Mouse (Mus musculus): Measurements from ENCODE around the gene Ehd4.

Ehd4 gene

DNA sequence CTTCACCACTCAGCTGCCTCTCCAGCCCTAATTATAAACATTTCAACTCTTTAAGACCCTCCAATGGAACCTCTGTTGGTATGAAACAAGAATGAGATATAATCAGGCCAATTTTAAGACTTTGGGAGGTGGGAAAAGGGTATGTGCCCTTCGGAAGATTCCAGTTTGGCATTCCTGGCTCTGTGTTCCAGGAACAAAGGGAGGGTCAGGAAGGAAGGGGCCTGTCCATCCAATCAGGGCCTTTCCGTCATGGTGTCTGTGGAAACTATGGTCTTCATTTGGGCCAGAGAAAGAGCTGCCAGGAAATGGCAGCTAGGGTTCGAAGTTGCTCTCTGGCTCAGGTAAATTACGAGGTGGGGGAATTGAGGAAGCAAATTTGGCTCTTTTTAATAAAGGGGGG lies 46.3 kb downstream of the Ehd4 start:
- no peak for DNase-seq (ENCODE audit: low read depth, low spot score)

DNA sequence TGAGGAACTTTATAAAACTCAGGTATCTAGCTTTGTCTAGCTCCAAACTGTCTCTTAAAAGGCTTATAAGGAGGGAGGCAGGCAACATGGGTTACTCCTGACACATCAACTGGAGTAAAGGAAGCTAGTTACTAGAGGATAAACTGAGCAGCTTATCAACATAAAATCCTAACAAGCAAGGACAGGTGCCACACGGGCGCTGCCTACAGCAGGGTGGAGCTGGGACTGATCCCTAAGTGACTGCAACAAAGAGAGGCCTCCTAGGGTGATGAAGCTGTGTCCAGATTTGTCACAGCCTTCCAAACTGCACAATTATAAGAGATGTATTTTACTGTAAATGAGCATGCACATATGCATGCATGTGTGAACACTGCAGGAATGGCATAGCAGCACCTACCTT lies 47.0 kb downstream of the Ehd4 start:
- DNase-seq (ENCODE audit: low read depth, low spot score): no peak

DNA sequence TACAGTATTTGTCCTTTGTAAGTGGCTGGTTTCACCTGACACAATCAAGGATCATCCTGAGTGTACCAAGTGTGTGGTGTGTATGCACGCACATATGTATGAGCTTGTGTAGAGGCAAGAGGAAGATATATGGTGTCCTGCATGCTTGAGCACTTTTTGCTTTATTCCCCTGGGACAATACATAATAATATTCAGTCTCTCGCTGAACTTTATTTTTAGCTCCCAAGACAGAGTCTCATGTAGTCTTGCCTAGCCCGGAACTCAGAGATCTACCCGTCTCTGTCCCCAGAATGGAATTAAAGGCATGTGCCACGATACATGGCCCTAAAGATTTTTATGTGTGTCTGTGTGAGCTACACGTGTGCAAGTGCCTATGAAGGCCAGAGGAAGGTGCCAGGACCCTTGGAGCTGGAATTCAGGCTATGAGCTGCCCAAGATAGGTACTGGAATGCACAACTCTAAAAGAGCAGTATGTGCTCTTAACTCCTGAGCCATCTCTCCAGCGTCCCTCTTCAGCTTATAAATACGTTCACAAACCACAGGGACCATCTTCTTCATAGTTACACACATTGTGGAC lies 47.9 kb downstream of the Ehd4 start:
- no peak for DNase-seq (ENCODE audit: low read depth, low spot score)

DNA sequence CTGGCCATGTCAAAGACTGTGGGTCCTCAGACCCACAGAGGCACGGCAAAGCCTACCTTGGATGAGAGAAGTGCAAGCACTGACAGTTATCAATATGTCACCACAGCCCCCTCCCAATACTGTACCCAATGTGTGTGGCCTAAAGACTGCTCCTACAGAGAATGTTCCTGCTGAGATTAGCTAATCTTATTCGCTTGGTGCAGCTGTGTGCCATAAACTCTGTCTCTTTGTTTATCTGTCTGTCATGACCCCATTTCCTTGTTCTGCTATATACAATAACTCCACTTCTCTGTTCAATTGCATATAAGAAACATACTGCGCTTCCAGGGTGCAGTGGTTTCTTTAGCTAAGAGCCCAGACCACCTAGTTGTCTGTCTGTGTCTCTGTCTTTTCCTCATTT lies 48.5 kb downstream of the Ehd4 start:
- DNase-seq (ENCODE audit: low read depth, low spot score): no peak

DNA sequence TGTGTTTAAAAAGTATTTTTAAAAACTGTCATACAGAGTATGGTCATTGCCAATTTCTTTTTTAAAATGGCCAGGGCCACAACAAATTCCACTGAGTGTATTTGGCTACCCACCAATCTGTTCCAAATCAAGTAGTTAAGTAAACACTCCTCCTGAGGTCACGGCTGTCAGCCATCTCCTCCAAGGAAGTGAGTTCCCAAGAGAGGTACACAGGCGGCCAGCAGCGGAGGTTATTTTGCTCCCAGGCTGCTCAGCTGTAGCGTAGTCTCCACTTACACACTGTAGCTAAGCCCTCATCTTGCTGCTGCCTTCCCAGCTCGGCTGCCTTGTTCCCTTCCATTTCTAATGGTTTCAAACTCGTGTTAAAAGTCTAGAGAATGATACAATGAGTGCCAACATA lies 51.5 kb downstream of the Ehd4 start:
- DNase-seq (ENCODE audit: low read depth, low spot score): no peak

DNA sequence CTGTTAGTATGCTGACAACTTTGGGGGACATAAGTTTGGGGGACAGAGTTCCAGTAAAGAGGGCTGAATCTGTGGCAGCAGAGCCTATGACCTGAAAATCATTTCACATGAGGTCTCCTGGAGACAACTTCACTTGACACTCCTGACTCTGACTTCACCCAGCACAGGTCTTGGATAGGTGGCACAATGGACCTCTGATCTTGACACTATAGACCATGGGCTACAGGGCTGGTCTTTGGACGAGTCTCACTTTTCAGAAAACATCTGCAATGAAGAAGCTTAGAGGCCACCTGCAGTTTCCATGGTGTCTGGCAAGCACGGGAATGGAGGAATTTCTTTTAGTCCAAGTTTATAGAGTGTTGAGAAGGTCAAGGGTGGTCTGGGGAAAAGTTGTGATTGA lies 52.0 kb downstream of the Ehd4 start:
- no peak for DNase-seq (ENCODE audit: low read depth, low spot score)

DNA sequence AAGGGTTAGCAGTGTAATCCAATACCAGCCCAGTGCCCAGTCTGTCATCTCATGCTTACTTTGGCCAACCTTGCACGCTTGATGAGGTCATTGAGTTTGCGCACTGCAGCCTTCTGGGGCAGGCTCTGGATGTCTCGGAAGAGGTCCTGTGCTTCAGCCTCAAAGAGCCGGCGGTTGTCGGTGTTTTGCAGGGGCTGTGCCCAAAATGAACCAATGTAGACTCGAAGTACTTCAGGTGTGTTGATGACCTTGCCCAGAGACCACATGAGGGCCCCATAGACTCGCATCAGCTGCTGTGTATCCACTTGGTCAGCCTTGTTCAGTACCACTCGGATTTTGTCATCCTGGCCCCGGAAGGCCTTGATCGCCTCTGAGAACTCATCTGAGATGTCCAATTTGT lies 52.4 kb downstream of the Ehd4 start:
- DNase-seq (ENCODE audit: low read depth, low spot score): no peak

DNA sequence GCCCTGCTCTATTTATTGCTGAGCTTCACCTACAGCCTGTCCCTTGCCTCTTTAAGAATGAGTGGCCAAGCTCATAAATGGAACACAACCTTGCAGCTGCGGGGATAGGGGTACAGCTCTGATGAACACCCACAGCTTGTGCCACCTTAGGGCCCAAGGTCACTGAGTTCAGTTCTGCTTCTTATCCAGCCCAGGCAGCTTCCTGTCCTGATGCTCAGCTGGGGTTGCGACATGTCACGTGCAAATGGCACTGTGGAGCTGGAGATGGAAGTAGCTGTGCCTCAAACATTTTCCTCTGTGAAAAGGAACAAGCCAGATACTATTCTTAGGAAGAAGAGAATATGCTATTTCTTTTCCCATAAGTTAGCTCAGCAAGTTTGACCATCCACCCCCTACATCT lies 54.5 kb downstream of the Ehd4 start:
- DNase-seq (ENCODE audit: low read depth, low spot score): no peak

DNA sequence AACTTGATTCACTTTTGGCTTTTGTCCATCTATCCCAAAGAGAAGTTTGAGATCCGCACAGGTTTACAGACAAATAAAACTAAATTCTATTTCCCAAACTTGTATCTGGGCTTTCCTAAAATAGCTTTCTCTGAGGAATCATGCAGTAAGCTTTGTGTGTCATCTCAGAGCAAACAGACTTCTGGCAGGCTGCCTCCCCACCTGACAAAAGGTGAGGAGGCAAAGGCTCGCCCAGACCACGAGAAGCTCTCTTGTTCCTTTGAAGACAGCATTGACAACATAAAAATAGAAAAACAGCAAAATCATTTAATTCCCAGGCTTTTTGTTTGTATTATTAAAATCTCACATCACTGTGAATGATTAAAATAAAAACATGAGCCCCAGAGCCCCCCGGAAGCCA lies 55.1 kb downstream of the Ehd4 start:
- DNase-seq (ENCODE audit: low read depth, low spot score): no peak

DNA sequence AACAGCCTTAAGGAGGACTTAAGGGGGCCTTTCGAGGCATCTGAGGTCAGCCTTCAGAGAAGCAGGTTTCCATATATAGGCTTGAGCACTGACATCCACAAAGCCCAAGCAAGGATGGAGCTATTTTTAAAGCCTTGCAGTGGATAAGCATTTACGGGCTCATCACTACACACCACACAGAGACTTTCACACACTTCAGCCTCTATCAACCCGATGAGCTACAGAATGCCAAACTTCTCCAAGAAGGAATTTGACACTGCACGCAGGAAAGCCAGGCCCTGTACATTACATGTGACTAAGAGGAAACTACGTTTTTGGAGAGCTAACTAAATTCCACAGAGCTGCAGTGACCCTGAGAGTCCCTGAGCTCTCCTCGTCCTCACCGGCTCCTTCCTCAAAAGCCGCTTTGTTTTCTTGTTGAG lies 55.6 kb downstream of the Ehd4 start:
- DNase-seq (ENCODE audit: low read depth, low spot score): no peak

DNA sequence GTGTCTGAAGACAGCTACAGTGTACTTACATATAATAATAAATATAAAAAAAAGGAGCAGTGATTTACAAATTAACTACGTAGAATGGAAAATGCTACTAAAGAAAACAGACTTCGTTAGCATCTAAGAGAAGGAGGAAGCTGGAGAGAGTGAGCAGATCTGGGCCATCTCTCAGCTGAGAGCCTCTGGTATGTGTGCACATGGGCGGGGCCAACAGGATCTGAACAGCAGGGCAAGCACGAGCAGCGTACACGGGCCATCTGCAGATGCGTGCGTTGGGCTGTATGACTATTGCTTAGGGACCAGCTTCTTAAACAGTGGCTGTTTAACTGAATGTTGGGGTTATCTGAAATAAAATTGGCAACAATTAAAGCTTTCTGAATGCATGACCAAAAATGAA lies 56.5 kb downstream of the Ehd4 start:
- DNase-seq (ENCODE audit: low read depth, low spot score): no peak

DNA sequence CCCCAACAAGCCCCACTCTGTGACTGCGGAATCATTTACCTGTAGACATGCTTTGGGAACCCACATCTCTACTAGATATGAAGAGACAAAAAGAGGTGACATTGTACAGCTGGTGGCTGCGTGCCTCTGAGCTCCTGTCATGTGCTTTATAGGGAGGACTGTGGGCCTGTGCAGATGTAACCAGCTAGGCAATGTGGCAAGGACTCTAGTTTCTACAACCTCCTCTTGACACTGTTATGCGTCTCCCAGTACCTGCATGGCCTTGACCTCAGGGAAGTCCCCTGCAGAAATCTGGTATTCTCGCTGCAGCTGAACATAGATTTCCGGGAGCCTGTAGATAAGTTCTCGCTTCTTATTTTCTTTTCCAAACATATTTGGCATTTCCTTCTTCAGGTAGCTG lies 57.7 kb downstream of the Ehd4 start:
- no peak for DNase-seq (ENCODE audit: low read depth, low spot score)

DNA sequence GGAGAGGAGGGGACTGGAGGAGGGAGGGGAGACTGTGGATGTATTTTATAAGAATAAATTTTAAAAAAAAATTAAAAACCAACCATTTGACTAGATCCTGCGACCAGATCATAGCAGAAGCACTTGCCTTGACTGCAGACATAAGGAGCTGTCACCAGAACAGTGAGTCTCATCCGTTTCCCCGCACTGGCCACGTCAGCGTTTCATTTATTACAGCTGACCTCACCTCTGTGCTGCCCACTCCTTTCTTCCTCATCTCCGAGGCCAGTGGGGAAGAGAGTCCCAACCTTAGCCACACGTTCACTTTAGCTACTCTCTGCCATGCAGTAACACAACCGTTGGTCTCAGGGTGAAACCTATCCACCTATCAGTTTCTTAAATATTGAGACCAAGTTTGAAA lies 58.2 kb downstream of the Ehd4 start:
- no peak for DNase-seq (ENCODE audit: low read depth, low spot score)

DNA sequence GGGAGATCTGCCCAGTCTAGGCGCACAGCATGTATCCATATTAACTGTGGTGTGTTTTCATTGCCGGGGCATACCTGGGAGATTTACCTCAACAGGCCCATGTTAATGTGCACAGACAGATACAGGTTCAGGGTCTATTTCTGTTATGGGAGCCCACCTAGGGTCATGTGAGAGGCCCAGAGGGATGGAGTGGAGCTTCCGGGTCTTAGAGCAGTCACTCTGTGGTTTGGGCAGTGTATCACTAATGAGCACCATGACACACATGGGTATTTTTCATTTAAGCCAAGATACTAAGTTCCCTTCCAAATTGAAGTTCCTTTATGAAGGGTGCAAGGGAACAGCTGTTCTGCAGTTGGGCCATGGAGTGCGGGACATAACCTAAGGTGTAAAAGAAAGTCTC lies 59.2 kb downstream of the Ehd4 start:
- DNase-seq (ENCODE audit: low read depth, low spot score): no peak

DNA sequence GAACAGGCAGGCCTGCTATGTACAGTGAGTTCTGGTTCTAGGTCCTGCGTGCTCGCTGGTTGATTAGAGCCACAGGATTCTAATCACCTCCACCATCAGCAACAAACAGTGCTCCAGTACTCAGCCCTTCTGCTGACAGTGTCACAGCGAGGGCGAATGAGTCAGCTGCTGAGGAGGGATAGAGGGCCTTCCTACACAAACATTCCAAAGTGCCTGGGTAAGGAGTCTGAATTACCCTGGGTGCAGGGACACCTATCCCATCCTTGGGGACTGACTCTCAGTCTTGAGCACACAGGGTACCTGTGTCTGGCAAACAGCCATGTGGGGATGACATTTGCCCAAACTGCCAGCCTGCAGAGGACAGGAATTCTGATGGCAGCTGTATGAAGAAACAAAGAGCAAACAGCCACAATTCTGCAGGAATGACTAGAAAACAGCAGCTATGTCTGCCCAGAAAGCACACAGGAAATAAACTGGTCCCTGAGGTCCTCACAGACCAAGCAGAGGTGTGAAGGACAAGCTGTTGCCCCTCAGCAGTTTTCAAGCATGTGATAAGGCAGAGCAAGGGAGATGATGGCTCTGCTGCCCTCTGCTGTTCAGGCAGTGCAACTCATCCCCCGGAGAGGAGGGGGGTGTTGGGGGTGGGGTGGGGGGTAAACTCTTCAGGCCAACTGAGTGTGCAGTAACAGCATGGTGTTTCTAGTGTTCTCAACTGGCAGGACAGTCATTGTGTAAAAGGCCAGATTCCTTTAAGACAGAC lies 60.6 kb downstream of the Ehd4 start:
- peak; percentile 77 for DNase-seq (ENCODE audit: low read depth, low spot score)

DNA sequence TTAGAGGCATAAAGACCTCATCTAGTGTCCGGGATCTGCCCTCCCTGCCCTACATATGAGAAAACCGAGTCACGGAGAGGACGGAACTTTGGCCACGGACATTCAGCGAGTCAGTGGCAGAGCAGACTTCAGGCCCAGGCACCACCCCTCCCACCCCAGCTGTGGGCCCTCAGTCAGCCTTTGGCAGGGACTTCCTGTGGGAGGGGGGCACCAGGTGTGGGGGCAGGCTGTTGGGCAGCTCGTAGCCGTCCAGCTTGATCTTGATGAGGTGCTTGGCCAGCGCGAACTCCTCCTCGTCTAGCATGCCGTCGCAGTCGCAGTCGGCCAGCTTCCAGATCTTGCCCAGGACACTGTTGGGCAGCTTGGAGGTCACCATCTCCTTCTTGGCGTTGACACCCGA lies 63.4 kb downstream of the Ehd4 start:
- no peak for DNase-seq (ENCODE audit: low read depth, low spot score)

DNA sequence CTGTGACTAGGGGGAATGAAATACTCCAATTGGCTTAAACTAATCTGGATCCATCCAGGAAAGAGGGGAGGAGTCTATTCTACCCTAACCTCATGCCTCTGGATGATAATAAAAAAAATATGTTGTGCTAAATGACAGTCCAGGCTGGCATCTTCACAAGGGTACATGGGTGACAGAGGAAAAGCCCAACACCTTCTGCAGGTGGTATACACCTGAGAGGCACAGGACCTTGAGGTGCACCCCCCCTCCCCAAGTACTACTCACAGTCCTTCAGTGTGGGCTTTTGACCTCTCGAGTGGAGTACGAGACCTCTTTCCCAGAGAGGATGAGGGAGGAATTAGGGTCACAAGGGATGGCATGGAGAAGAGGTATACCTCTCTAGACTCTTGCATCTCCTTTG lies 66.5 kb downstream of the Ehd4 start:
- DNase-seq (ENCODE audit: low read depth, low spot score): no peak

DNA sequence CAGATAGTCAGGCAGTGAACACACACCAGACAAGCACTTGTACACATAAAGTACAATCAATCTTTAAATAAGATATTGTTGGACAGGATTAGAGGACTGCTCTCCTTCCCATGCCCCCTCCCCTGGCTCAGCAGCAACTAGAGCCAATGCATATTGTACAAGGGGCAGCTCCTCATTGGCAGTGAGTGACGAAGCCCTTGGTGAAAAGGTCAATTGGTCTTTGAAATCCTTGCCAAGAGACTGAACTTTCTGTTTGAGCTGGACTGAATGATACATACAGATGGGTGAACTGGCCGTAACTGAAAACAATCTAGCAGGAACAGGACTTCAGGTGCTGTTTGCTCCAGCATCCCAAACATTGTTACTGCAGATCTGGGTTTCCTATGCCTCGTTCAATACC lies 67.0 kb downstream of the Ehd4 start:
- no peak for DNase-seq (ENCODE audit: low read depth, low spot score)

DNA sequence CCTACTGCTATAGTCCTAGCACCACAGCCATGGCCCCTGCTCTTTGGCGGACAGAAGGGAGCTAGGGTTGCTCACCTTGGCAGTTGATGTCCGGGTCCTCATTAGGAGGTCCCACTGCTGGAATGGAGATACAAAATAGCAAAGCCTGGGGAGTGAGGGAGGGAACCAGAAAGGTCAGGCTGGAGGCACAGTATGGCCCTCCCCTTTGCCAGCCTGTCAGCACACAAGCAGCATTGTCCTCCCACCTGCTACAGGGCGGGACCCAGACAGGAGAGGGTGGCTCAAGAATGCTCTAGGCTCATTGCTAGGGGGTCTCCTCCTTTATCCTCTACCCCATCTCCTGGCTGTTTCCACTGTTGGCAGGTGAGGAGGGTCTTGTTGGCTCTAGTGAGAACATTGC lies 68.4 kb downstream of the Ehd4 start:
- no peak for DNase-seq (ENCODE audit: low read depth, low spot score)

DNA sequence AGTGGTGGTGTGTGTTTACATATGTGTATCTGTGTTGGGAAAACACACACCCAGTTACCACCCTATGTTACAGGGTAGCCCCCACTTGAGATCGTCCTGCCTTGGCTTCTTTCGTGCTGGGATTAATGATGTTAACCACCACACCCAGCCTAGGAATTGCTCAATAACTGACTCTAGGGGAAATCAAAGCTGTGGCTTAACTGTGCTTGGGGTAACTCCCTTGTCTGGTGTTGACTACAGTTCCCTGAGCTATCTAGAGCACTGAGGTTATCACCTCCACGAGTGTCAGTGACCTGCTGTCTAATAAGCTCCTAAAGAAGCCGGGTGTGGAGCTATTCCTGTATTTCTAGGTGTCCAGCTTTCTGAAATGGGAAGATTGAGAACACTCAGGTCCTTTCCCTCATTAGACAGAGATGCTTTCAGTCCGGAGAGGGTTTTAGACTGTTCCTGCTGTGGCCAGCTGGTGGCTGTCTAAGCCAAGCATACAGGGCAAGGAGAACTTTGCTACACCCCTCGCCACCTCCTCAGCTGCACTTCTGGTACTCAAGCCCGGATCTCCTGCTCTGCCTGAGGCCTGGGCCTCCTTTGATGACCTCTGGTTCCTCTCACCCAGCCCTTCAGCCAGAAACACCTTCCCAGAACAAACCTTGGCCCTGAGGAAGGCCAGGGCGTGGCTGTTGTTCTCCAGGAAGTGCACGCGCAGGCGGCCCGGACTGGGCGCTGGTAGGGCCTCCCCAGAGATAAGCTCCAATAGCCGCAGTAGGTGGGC lies 69.6 kb downstream of the Ehd4 start:
- no peak for DNase-seq (ENCODE audit: low read depth, low spot score)

DNA sequence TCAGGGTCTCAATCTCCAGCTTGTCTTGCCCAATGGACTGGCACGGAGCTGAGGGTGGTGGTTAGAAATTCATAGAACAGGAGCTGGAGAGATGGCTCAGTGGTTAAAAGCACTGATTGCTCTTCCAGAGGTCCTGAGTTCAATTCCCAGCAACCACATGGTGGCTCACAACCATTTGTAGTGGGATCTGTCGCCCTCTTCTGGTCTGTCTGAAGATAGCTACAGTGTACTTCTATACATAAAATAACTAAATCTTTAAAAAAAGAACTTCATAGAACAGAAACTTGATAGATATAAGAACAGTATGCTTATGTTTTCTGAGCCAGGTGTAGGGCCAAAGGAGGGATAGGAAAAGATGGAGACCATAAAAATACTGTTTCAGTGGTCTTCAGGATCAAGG lies 72.0 kb downstream of the Ehd4 start:
- DNase-seq (ENCODE audit: low read depth, low spot score): no peak

DNA sequence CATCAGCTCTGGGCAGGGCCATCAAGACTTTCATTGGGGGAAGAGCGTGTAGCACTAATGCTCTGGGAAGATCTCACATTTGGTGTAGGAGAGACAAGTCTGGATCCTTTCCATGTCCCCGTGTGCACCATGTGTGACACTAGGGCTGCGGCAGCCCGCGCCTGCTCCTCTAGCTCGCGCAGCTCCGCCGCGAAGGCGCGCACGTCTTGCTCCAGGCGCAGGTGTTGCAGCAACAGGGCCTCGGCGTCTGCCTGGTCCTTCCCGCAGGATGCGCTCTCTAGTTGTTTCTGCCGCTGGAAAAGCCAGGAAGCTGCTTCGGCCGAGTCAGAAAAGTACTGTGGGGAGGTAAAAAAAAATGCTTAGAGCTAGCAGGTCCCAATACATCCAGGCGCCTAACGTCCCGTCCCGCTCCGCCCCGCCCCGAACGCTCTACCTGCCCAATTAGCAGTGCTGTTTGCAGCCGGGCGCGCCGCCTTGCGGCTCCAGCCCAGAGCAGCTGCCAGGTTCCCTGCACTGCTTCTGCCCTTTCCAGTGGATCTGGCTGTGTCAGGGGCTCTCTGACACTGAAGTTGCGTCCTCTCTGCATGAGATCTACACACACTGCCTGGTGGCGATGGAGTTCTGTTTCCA lies 78.2 kb downstream of the Ehd4 start:
- peak; percentile 65 for DNase-seq (ENCODE audit: low read depth, low spot score)

DNA sequence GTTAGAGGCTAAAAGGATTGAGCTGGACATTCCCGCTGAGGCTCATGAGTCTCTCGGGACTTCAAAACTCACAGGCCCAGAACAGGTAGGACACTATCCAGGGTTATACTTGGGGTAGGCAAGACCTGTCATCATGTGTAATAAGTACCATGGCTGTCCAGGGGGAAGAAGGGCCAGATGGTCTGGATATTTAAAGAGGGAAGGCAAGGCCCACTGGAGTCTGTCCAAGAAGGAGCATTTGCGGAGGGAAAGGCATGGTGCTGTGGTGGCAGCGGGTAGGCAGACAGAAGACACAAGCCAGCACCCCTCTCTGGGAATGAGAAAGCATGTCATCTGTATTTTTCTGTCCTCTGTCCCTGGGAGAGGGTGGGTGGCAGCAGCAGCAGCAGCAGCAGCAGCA lies 80.3 kb downstream of the Ehd4 start:
- no peak for DNase-seq (ENCODE audit: low read depth, low spot score)
